Mouse (Mus musculus): ENCODE measurements around the gene Fance. TPM values are rescaled to one million over a fixed set of nuclear protein-coding genes. Genes with fewer than 3 reads are reported as not detected.

The Fance gene
- polyA plus RNA-seq, 1 experiment from 2014 or later: 36.5 TPM

- Histone ChIP-seq H3K4me1 (replicated peaks) (peaks cover 30% of the 10 kb centered on the region), H3K9ac (replicated peaks) (peak overlapping the region; percentile 54), H3K4me2 (peak overlapping the region; percentile 67), H3K36me3 (no peaks in the 10 kb centered on the region), H3K27ac (0 out of 2 replicates have a peak overlapping the region, but pooled peaks have one; percentile 12), H3K27me3 (peaks cover 79% of the 10 kb centered on the region), H3K4me3 (replicated peaks) (peak overlapping the region; percentile 40), H3K9me3 (peaks cover 3% of the 10 kb centered on the region; the same call in 1 of the 2 replicates)
- 2% methylated on average over 25 of the region's 25 CpGs for WGBS
- ATAC-seq (ENCODE audit: insufficient number of reproducible peaks, insufficient read depth, low FRiP score, low TSS enrichment, low read depth): no peak; the same call in 1 of the 2 replicates
These were observed 49.5 kb downstream of the Fance start for GRCm38 (mm10) chr17:28362653-28363292.

GRCm38 (mm10) chr17:28363507-28363906, 50.2 kb downstream of the Fance start:
- no peaks in the 10 kb centered on the region for H3K36me3 ChIP-seq
- H3K9me3 ChIP-seq: peaks cover 3% of the 10 kb centered on the region; the same call in 1 of the 2 replicates
- peak overlapping the region; percentile 40 for H3K4me3 ChIP-seq (replicated peaks)
- H3K4me2 ChIP-seq: peak overlapping the region; percentile 67
- peaks cover 30% of the 10 kb centered on the region for H3K4me1 ChIP-seq (replicated peaks)
- peak overlapping the region; percentile 54; the same call in 1 of the 2 replicates for H3K9ac ChIP-seq (replicated peaks)
- no peak overlapping the region for H3K27ac ChIP-seq
- 12% methylated on average over 6 of the region's 6 CpGs for WGBS
- no peak for ATAC-seq (ENCODE audit: insufficient number of reproducible peaks, insufficient read depth, low FRiP score, low TSS enrichment, low read depth)
- H3K27me3 ChIP-seq: peaks cover 72% of the 10 kb centered on the region

- Histone ChIP-seq H3K4me3 (replicated peaks) (peak within 1 kb of the TSS; percentile 40), H3K9ac (replicated peaks) (peak within 1 kb of the TSS; percentile 54; the same call in 1 of the 2 replicates), H3K4me1 (replicated peaks) (peaks cover 30% of the 10 kb centered on the region), H3K27ac (no peak within 1 kb of the TSS), H3K27me3 (peaks cover 55% of the 10 kb centered on the region), H3K9me3 (no peaks in the 10 kb centered on the region), H3K36me3 (no peaks in the 10 kb centered on the region), H3K4me2 (peak within 1 kb of the TSS; percentile 67)
- ATAC-seq (ENCODE audit: insufficient number of reproducible peaks, insufficient read depth, low FRiP score, low TSS enrichment, low read depth): no peak
- 22% methylated on average over 8 of the region's 8 CpGs for WGBS
These were observed 51.8 kb downstream of the Fance start, which contains the start of gene Tulp1 for GRCm38 (mm10) chr17:28365122-28365521. Tulp1 (minus strand) TSS chr17:28365222.

- ATAC-seq (ENCODE audit: insufficient number of reproducible peaks, insufficient read depth, low FRiP score, low TSS enrichment, low read depth): no peak
- Histone ChIP-seq H3K4me2 (no peak overlapping the region), H3K9me3 (no peaks in the 10 kb centered on the region), H3K4me1 (replicated peaks) (peaks cover 15% of the 10 kb centered on the region), H3K4me3 (replicated peaks) (no peak overlapping the region), H3K27me3 (peaks cover 27% of the 10 kb centered on the region), H3K9ac (replicated peaks) (no peak overlapping the region), H3K36me3 (no peaks in the 10 kb centered on the region), H3K27ac (no peak overlapping the region)
- WGBS: 6% methylated on average over 13 of the region's 13 CpGs
These were observed 55.1 kb downstream of the Fance start for GRCm38 (mm10) chr17:28368449-28368848.

GRCm38 (mm10) chr17:28369056-28369455, 55.7 kb downstream of the Fance start:
- Histone ChIP-seq H3K9ac (replicated peaks) (no peak overlapping the region), H3K27me3 (peaks cover 27% of the 10 kb centered on the region)
- WGBS: 61% methylated on average over 5 of the region's 5 CpGs

GRCm38 (mm10) chr17:28371286-28371685, 58.0 kb downstream of the Fance start:
- Histone ChIP-seq H3K27ac (no peak overlapping the region), H3K27me3 (peaks cover 29% of the 10 kb centered on the region), H3K4me2 (no peak overlapping the region), H3K9me3 (no peaks in the 10 kb centered on the region), H3K4me3 (replicated peaks) (no peak overlapping the region), H3K9ac (replicated peaks) (no peak overlapping the region), H3K4me1 (replicated peaks) (peaks cover 5% of the 10 kb centered on the region; the same call in 1 of the 2 replicates), H3K36me3 (no peaks in the 10 kb centered on the region)
- 66% methylated on average over 2 of the region's 2 CpGs for WGBS
- no peak for ATAC-seq (ENCODE audit: insufficient number of reproducible peaks, insufficient read depth, low FRiP score, low TSS enrichment, low read depth)

More at GRCm38 (mm10) chr17:28369056-28369455, 55.7 kb downstream of the Fance start:
- ATAC-seq (ENCODE audit: insufficient number of reproducible peaks, insufficient read depth, low FRiP score, low TSS enrichment, low read depth): no peak
- Histone ChIP-seq H3K9me3 (no peaks in the 10 kb centered on the region), H3K36me3 (no peaks in the 10 kb centered on the region), H3K4me1 (replicated peaks) (peaks cover 9% of the 10 kb centered on the region), H3K4me2 (no peak overlapping the region), H3K27ac (no peak overlapping the region), H3K4me3 (replicated peaks) (no peak overlapping the region)

- H3K36me3 ChIP-seq: no peaks in the 10 kb centered on the region
- H3K9me3 ChIP-seq: no peaks in the 10 kb centered on the region
- no peak overlapping the region for H3K4me2 ChIP-seq
- H3K4me1 ChIP-seq (replicated peaks): peaks cover 5% of the 10 kb centered on the region; the same call in 1 of the 2 replicates
- 75% methylated on average over 1 of the region's 1 CpGs for WGBS
- ATAC-seq (ENCODE audit: insufficient number of reproducible peaks, insufficient read depth, low FRiP score, low TSS enrichment, low read depth): no peak
- H3K27ac ChIP-seq: no peak overlapping the region
- H3K4me3 ChIP-seq (replicated peaks): no peak overlapping the region
- H3K27me3 ChIP-seq: peaks cover 34% of the 10 kb centered on the region
- no peak overlapping the region for H3K9ac ChIP-seq (replicated peaks)
These were observed 58.6 kb downstream of the Fance start for GRCm38 (mm10) chr17:28371941-28372340.

- H3K27me3 ChIP-seq: peaks cover 40% of the 10 kb centered on the region
- 19% methylated on average over 10 of the region's 10 CpGs for WGBS
- H3K4me1 ChIP-seq (replicated peaks): 0 out of 2 replicates have a peak, but pooled peaks cover 5% of the 10 kb centered on the region
- H3K9ac ChIP-seq (replicated peaks): no peak overlapping the region
- H3K27ac ChIP-seq: no peak overlapping the region
- no peak overlapping the region for H3K4me3 ChIP-seq (replicated peaks)
- H3K9me3 ChIP-seq: no peaks in the 10 kb centered on the region
- H3K4me2 ChIP-seq: no peak overlapping the region
- no peaks in the 10 kb centered on the region for H3K36me3 ChIP-seq
- no peak for ATAC-seq (ENCODE audit: insufficient number of reproducible peaks, insufficient read depth, low FRiP score, low TSS enrichment, low read depth)
These were observed 60.5 kb downstream of the Fance start for GRCm38 (mm10) chr17:28373821-28374220.

GRCm38 (mm10) chr17:28374494-28374893, 61.2 kb downstream of the Fance start:
- H3K4me2 ChIP-seq: no peak overlapping the region
- no peaks in the 10 kb centered on the region for H3K36me3 ChIP-seq
- no peak overlapping the region for H3K9ac ChIP-seq (replicated peaks)
- 14% methylated on average over 16 of the region's 16 CpGs for WGBS
- peaks cover 40% of the 10 kb centered on the region for H3K27me3 ChIP-seq
- no peak overlapping the region for H3K27ac ChIP-seq
- ATAC-seq (ENCODE audit: insufficient number of reproducible peaks, insufficient read depth, low FRiP score, low TSS enrichment, low read depth): no peak
- H3K9me3 ChIP-seq: no peaks in the 10 kb centered on the region
- H3K4me1 ChIP-seq (replicated peaks): 0 out of 2 replicates have a peak, but pooled peaks cover 5% of the 10 kb centered on the region
- H3K4me3 ChIP-seq (replicated peaks): no peak overlapping the region

- H3K27ac ChIP-seq: no peak overlapping the region
- H3K36me3 ChIP-seq: no peaks in the 10 kb centered on the region
- no peak overlapping the region for H3K9ac ChIP-seq (replicated peaks)
- 0 out of 2 replicates have a peak, but pooled peaks cover 9% of the 10 kb centered on the region for H3K4me1 ChIP-seq (replicated peaks)
- H3K9me3 ChIP-seq: no peaks in the 10 kb centered on the region
- H3K4me2 ChIP-seq: no peak overlapping the region
- no peak for ATAC-seq (ENCODE audit: insufficient number of reproducible peaks, insufficient read depth, low FRiP score, low TSS enrichment, low read depth)
- H3K4me3 ChIP-seq (replicated peaks): no peak overlapping the region
- peaks cover 40% of the 10 kb centered on the region for H3K27me3 ChIP-seq
- 12% methylated on average over 17 of the region's 17 CpGs for WGBS
These were observed 62.3 kb downstream of the Fance start for GRCm38 (mm10) chr17:28375592-28376061.
